Mouse (Mus musculus) liver, embryonic 13.5 days (tissue): ENCODE measurements at regions not wholly inside any gene's neighbourhood (a gene's known extent, or its start where the extent isn't known, plus 50 kb on each side); places are given as distances from the start of the nearest gene placed in this dataset.

ENCODE experiments used
- ATAC-seq: fragments of 200-750 bp; cut with Nextera tagmentation; 2 replicates; pipeline ENCODE4 v1.8.0; 2017; ENCODE audit warnings: low read depth, mild to moderate bottlenecking, moderate number of reproducible peaks, moderate library complexity
- DNase-seq: peaks from one replicate; pipeline ENCODE4 v3.0.0; 2022
- H3K27ac ChIP-seq: fragments of 300-500 bp; sonication (generic); 2 replicates; pipeline ENCODE4 v1.5.1; 2015; ENCODE audit warnings: moderate library complexity, mild to moderate bottlenecking, inconsistent platforms
- H3K27me3 ChIP-seq: fragments of 300-500 bp; sonication (generic); 2 replicates; pipeline ENCODE4 v1.6.1; 2015; ENCODE audit warnings: mild to moderate bottlenecking, inconsistent platforms
- H3K36me3 ChIP-seq: fragments of 300-500 bp; sonication (generic); 2 replicates; pipeline ENCODE4 v1.6.1; 2015; ENCODE audit warnings: mild to moderate bottlenecking, inconsistent platforms
- H3K4me1 ChIP-seq: fragments of 300-500 bp; sonication (generic); replicated peaks from 2 replicates; pipeline ENCODE4 v1.6.1; 2015; ENCODE audit warnings: inconsistent platforms
- H3K4me2 ChIP-seq: fragments of 300-500 bp; sonication (generic); 2 replicates; pipeline ENCODE4 v1.6.1; 2015; ENCODE audit warnings: inconsistent platforms, mild to moderate bottlenecking, moderate library complexity
- H3K4me3 ChIP-seq: fragments of 300-500 bp; sonication (generic); replicated peaks from 2 replicates; pipeline ENCODE4 v1.5.1; 2015; ENCODE audit warnings: mild to moderate bottlenecking, inconsistent platforms
- H3K9ac ChIP-seq: fragments of 300-500 bp; sonication (generic); 2 replicates; pipeline ENCODE4 v1.6.1; 2015; ENCODE audit warnings: mild to moderate bottlenecking, inconsistent platforms
- H3K9me3 ChIP-seq: fragments of 300-500 bp; sonication (generic); replicated peaks from 2 replicates; pipeline ENCODE4 v1.6.1; 2016; ENCODE audit warnings: inconsistent platforms
- WGBS: fragments of 180-500 bp; shearing (Covaris S2); methylation state at CpG from one replicate; pipeline ENCODE4 v1.1.7; 2015; ENCODE audit not compliant: insufficient replicate concordance; 5-methylcytosine and 5-hydroxymethylcytosine counted together

DNA sequence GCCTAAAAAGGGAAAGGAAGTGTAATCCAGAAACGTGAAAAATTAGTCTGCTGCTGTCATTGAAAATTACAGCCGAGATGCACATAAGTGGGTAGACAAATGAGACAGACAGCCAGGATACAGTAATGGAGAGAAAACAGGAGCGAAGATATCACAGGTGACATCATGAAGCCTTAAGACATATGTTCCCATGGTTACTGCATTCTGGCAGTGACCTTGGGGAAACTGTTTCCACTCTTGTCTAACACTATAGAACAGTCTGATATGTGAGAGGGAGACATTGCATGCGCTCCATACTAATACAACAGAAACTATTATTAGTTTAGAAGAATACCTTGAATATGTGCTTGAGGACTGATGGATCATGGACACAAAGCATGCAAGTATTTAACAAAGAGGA, 254.0 kb upstream of the Gimd1 start:
- H3K4me2 ChIP-seq: no peak overlapping the region
- H3K9me3 ChIP-seq: no peaks in the 10 kb centered on the region
- no peak overlapping the region for H3K27ac ChIP-seq
- H3K27me3 ChIP-seq: no peaks in the 10 kb centered on the region
- H3K4me1 ChIP-seq: no peaks in the 10 kb centered on the region
- DNase-seq: no peak
- H3K9ac ChIP-seq: no peak overlapping the region
- no peaks in the 10 kb centered on the region for H3K36me3 ChIP-seq
- WGBS: 52% methylated on average over 4 of the region's 4 CpGs
- no peak overlapping the region for H3K4me3 ChIP-seq
- ATAC-seq: no peak

DNA sequence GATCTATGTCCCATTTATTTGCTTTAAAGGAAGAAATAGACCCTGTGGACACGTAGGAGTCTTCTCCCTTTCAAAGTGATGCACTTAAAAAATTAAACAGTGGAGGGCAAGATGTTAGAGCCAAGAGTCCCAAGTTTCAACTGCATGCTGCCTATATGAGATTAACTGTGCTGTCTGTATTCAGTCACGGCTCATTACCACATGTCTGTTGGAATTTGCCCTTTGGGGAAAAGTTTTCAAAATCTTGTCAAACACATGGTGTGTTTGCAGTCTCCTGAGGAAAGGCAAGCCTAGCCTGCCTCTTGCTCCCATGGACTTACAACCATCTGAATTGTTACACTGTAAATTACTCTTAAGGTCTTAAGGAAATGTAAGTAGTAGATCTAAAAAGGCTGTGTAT, 211.9 kb upstream of the Gimd1 start:
- H3K4me3 ChIP-seq: no peak overlapping the region
- no peaks in the 10 kb centered on the region for H3K4me1 ChIP-seq
- ATAC-seq: no peak
- no peaks in the 10 kb centered on the region for H3K27me3 ChIP-seq
- WGBS: 39% methylated on average over 2 of the region's 2 CpGs
- no peak overlapping the region for H3K9ac ChIP-seq
- no peaks in the 10 kb centered on the region for H3K36me3 ChIP-seq
- H3K9me3 ChIP-seq: no peaks in the 10 kb centered on the region
- no peak overlapping the region for H3K27ac ChIP-seq
- no peak overlapping the region for H3K4me2 ChIP-seq
- no peak for DNase-seq

DNA sequence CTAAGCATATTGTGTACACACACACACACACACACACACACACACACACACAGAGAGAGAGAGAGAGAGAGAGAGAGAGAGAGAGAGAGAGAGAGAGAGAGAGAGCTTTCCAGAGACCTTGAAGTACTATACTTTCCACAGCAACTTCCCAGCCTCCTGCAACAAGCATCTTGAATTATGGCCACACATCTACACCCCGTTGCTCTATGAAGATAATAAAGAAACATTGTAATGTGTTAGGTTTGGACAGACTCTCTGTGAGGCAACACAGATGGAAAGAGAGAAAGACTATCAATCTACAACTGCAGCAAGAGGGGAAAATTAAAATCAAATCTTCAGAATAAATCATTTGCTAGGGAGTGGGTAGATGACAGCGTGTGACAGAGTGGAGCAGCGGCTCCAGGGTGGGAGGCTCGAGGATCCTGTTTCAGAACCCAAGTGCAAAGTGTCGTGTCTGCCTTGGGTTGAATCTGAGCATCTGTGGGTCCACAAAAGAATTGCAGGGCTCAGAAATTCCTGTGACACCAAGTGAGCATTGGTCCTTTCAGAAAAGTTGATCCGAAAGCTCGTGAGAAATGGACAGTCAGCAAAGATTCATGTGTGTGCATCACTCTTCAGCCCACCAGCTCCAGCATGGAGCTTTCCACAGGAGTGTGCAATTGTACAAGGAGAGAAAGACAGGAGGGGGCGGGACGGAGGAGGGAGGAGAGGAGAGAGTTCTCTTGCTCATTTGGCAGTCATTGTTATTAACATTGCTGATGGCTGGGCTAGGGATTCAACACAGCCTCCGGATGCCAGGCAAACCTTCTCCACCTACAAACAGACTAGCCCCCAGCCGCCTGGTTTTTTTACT, 203.6 kb upstream of the Gimd1 start:
- H3K9ac ChIP-seq: no peak overlapping the region
- DNase-seq (no peak), ATAC-seq (no peak)
- H3K27ac ChIP-seq: no peak overlapping the region
- H3K36me3 ChIP-seq: no peaks in the 10 kb centered on the region
- H3K9me3 ChIP-seq: no peaks in the 10 kb centered on the region
- no peak overlapping the region for H3K4me2 ChIP-seq
- WGBS: 50% methylated on average over 11 of the region's 11 CpGs
- no peaks in the 10 kb centered on the region for H3K4me1 ChIP-seq
- no peaks in the 10 kb centered on the region for H3K27me3 ChIP-seq
- no peak overlapping the region for H3K4me3 ChIP-seq

DNA sequence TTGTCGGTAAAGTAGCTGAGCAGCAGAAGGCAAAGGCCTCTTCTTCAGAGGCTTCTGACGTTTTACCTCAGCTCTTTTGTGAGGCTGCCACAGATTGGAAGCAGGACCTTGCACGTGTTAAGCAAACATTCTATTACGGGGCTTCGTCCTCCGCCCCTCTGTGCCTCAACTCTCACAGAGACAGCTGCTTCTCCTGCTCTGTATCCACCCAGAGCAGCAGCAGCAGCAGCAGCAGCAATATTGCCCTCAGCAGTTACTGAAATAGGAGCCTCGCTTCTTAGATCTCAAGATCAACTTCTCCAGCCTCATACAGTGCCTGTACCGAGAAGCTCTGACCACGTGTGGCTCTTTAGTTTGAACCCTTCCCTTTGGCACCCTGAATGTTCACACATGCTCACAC, 202.4 kb upstream of the Gimd1 start:
- H3K27me3 ChIP-seq: no peaks in the 10 kb centered on the region
- no peak overlapping the region for H3K9ac ChIP-seq
- ATAC-seq: no peak
- no peak overlapping the region for H3K27ac ChIP-seq
- no peaks in the 10 kb centered on the region for H3K9me3 ChIP-seq
- 55% methylated on average over 9 of the region's 9 CpGs for WGBS
- no peaks in the 10 kb centered on the region for H3K36me3 ChIP-seq
- no peak for DNase-seq
- no peak overlapping the region for H3K4me3 ChIP-seq
- no peak overlapping the region for H3K4me2 ChIP-seq
- no peaks in the 10 kb centered on the region for H3K4me1 ChIP-seq

DNA sequence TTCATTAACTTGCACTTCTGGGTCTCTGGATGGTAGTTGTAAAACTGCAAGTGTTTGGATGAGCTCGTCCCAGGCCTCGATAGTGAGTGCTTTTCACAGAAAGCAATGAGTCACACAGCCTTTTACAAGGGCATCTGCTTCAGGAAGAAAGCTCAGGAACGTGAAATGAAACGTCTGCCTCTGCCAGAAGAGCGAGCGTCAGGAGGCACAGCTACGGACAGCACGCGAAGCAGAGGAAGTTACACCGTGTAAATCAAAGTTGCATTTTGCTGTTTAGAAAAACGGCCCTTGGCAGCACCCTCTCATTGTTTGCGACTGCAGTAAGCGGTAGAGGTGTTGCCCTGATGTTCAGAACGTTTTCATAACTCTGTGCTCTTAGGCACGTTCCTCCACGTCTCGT, 201.5 kb upstream of the Gimd1 start:
- H3K27me3 ChIP-seq: no peaks in the 10 kb centered on the region
- ATAC-seq (no peak), DNase-seq (no peak)
- H3K9ac ChIP-seq: no peak overlapping the region
- no peak overlapping the region for H3K27ac ChIP-seq
- no peak overlapping the region for H3K4me3 ChIP-seq
- no peaks in the 10 kb centered on the region for H3K9me3 ChIP-seq
- 55% methylated on average over 17 of the region's 17 CpGs for WGBS
- no peak overlapping the region for H3K4me2 ChIP-seq
- no peaks in the 10 kb centered on the region for H3K36me3 ChIP-seq
- no peaks in the 10 kb centered on the region for H3K4me1 ChIP-seq

DNA sequence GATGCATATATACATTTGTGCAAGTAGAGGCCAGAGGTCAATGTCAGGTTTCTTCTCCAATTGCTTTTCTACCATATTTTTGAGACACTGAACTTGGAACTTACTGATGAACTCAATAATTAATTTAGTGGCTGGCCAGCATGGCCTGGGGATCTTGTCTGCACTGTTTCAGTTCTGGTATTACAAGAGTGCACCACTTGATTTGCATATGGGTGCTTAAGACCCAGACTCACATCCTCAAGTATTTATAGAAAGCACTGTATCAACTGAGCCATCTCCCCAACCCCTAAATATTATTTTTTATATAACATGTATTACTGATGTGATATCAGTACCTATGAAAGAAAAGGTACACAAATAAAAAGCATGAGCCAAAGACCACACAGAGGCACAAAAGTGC, 197.8 kb upstream of the Gimd1 start:
- ATAC-seq: no peak
- Histone ChIP-seq H3K27ac (no peak overlapping the region), H3K4me2 (no peak overlapping the region), H3K4me3 (no peak overlapping the region), H3K27me3 (no peaks in the 10 kb centered on the region), H3K9me3 (no peaks in the 10 kb centered on the region), H3K36me3 (no peaks in the 10 kb centered on the region), H3K4me1 (no peaks in the 10 kb centered on the region), H3K9ac (no peak overlapping the region)
- DNase-seq: no peak

DNA sequence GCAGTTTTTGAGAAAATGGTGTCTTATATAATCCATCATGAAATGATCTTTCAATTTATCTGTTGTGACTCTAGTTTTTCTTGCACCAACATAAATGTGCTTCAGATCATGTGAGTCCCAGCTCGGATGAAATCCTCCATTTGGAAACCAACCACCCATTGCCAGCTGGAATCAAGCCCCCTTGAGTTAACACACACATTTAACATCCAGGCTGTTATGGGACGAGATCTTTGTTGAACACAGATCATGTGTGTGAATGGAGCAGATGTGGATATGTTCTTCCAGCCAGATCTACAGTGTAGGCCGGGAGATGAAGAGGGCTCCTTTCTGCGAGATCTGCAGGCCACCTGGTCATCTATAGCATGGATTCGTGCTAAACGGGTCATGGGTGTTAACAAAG, 188.4 kb upstream of the Gimd1 start:
- Histone ChIP-seq H3K9ac (no peak overlapping the region), H3K36me3 (no peaks in the 10 kb centered on the region), H3K4me1 (no peaks in the 10 kb centered on the region), H3K27ac (no peak overlapping the region), H3K27me3 (no peaks in the 10 kb centered on the region), H3K4me2 (no peak overlapping the region), H3K4me3 (no peak overlapping the region), H3K9me3 (no peaks in the 10 kb centered on the region)
- no peak for ATAC-seq
- DNase-seq: no peak
- WGBS: 66% methylated on average over 6 of the region's 6 CpGs

DNA sequence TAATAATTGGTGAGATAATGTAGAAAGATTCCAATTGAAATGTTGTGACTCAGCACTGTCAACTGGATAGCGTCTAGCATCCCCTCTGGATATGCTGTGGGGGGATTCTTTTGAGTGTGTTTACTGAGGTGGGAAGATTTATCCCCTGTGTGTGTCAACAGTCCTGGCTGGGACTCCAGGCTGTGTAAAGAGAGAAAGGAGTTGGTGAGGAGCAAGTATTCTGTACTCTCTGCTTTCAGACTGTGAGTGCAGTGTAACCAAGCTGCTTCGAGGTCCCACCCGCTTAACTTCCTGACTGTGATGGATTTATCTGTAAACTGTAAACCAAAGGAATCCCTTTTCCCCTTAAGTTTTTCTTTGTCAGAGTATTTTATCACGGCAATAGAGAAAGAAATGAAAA, 175.7 kb upstream of the Gimd1 start:
- 53% methylated on average over 4 of the region's 4 CpGs for WGBS

DNA sequence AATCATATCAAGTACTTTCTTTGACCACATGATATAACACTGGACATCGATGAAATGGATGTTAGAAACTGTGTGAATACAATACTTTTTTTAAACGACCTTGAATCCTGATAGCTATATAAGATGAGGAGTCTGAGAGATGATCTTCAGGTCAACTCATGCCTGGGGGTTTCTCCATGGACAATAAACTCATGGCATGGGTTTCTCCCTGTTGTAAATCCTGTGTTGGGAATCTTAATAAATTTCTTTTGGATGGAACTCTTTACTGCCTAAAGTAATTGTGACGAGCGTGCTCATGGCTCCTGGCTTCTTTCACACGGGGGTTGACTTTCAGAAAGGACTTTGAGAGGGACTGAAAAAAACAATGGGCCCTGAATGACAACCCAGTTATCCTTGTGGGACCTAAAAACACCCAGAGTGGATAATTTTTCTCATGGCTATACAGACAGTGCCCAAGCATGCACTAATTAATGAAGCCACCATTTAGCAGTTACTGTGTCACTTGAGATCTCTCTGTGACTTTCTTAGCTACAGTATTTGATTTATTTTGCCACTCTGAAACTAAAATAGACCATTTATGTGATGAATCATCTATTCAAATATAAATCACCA, 167.2 kb upstream of the Gimd1 start:
- Histone ChIP-seq H3K4me2 (no peak overlapping the region), H3K4me3 (no peak overlapping the region), H3K9me3 (no peaks in the 10 kb centered on the region), H3K27me3 (no peaks in the 10 kb centered on the region), H3K36me3 (no peaks in the 10 kb centered on the region), H3K4me1 (no peaks in the 10 kb centered on the region), H3K9ac (no peak overlapping the region), H3K27ac (no peak overlapping the region)
- ATAC-seq (no peak), DNase-seq (no peak)
- WGBS: 55% methylated on average over 5 of the region's 5 CpGs

More for the DNA sequence above, 175.7 kb upstream of the Gimd1 start:
- H3K9ac ChIP-seq: no peak overlapping the region
- ATAC-seq: no peak
- DNase-seq: no peak
- no peak overlapping the region for H3K27ac ChIP-seq
- H3K36me3 ChIP-seq: no peaks in the 10 kb centered on the region
- H3K4me1 ChIP-seq: no peaks in the 10 kb centered on the region
- H3K9me3 ChIP-seq: no peaks in the 10 kb centered on the region
- no peak overlapping the region for H3K4me3 ChIP-seq
- no peaks in the 10 kb centered on the region for H3K27me3 ChIP-seq
- H3K4me2 ChIP-seq: no peak overlapping the region

DNA sequence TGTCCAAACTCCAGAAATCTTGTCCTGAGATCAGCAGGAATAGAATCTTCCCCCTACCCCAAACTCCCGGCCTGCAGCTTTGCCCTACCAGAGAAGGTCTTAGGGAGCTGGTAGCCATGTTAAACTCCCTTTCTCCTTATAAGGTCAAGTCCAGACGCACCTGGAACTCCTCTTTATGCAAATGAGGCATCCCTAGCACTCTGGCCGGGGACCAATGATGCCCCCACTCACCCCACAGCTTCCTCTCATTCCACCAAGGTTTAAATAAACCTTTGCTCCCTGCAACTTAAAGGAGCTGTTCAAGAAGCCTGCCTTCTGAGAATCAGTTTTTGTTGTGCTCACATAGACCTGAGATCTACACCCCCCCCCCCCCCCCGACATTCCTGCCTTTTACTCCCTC, 158.6 kb upstream of the Gimd1 start:
- ATAC-seq (no peak), DNase-seq (no peak)
- Histone ChIP-seq H3K9me3 (no peaks in the 10 kb centered on the region), H3K4me3 (no peak overlapping the region), H3K9ac (no peak overlapping the region), H3K27ac (no peak overlapping the region), H3K4me2 (no peak overlapping the region), H3K36me3 (no peaks in the 10 kb centered on the region), H3K27me3 (no peaks in the 10 kb centered on the region), H3K4me1 (no peaks in the 10 kb centered on the region)
- WGBS: 42% methylated on average over 4 of the region's 4 CpGs

DNA sequence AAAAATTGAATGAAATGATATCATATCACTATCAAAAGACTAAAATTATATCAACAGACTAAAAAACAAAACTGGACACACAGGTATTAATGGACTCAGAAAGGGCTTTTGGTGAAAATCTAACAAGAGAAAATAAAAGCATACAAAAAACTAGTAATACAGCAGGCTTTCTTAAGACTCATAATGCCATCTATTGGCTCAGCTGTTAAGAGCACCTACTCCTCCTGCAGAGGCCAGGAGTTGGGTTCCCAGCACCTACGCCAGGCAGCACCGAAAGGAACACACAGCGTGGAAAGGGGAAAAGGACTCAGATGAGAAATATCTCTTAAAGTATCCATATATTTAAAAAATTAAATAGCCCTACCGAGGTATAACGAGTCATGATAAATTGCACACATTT, 151.9 kb upstream of the Gimd1 start:
- Histone ChIP-seq H3K36me3 (no peaks in the 10 kb centered on the region), H3K4me2 (no peak overlapping the region), H3K9me3 (no peaks in the 10 kb centered on the region), H3K27me3 (no peaks in the 10 kb centered on the region), H3K9ac (no peak overlapping the region), H3K27ac (no peak overlapping the region), H3K4me3 (no peak overlapping the region), H3K4me1 (no peaks in the 10 kb centered on the region)
- no peak for ATAC-seq
- no peak for DNase-seq
- WGBS: 64% methylated on average over 5 of the region's 5 CpGs

DNA sequence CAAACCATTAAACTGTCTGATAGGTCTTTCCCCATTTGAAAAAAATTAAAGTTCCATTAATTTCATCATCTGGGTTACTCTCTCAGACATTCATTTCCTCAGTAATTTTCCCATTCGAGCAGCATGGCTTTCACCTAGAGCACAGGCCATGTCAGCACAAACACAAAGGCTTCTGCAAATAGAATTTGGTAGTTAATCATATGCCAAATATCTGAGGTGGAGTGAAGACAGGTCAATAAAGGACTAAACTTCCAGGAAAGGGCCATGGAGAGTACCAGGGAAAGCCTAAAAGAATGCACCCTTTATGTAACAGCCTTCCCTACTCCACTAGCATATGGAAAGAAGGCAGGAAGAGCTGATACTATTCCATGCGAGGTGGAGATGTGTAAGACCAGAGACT, 150.3 kb upstream of the Gimd1 start:
- H3K9me3 ChIP-seq: no peaks in the 10 kb centered on the region
- ATAC-seq (0 out of 2 replicates have a peak, but pooled peaks have one; percentile 20), DNase-seq (no peak)

More for the DNA sequence above, 150.3 kb upstream of the Gimd1 start:
- Histone ChIP-seq H3K27me3 (no peaks in the 10 kb centered on the region), H3K4me2 (no peak overlapping the region), H3K36me3 (no peaks in the 10 kb centered on the region), H3K27ac (no peak overlapping the region), H3K9ac (no peak overlapping the region), H3K4me3 (no peak overlapping the region), H3K4me1 (no peaks in the 10 kb centered on the region)
- WGBS: 47% methylated on average over 2 of the region's 2 CpGs
